Mouse (Mus musculus): ENCODE measurements around the gene C1rl. TPM values are rescaled to one million over a fixed set of nuclear protein-coding genes. Genes with fewer than 3 reads are reported as not detected.
A peak's percentile ranks its signal among the peaks of the same experiment; 100 is the strongest.

Gene C1rl
- polyA plus RNA-seq, 1 experiment from 2014 or later: 3.0 TPM

DNA sequence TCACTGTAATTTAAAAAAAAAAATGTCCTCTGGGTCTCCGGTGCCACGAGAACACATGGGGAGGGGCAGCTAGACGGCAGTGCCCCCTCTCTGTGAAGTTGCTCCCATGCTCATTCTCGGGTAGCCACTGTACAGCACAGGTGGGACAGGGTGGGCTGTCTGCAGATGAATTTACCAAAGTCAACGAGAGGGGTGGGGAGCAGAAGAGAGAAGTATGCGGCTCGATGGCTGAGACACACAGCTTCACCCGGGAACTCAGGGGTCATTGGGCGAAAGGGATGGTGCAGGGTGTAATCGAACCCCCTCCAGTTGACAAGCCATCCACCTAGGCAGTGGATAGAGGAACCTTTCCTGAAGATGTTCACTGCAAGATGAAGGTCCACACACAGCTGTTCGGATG is 16.1 kb upstream of the C1rl start:
- no peak for TF ChIP-seq CTCF (IDR thresholded peaks at IDR 0.05; ENCODE audit: low read depth)
- H3K9ac ChIP-seq (ENCODE audit: low read depth, low read length): no peak overlapping the region
- H3K4me1 ChIP-seq (replicated peaks; ENCODE audit: insufficient read depth, low read length): no peaks in the 10 kb centered on the region
- no peak for DNase-seq (ENCODE audit: low spot score)
- no peaks in the 10 kb centered on the region for H3K27me3 ChIP-seq (ENCODE audit: insufficient read depth, low read length)
- no peak for ATAC-seq (replicated peaks; ENCODE audit: low FRiP score, low read depth)
- H3K27ac ChIP-seq: no peak overlapping the region
- H3K9me3 ChIP-seq (replicated peaks; ENCODE audit: low read length): no peaks in the 10 kb centered on the region
- H3K36me3 ChIP-seq (ENCODE audit: insufficient read depth, low read length): no peaks in the 10 kb centered on the region
- H3K4me3 ChIP-seq (replicated peaks; ENCODE audit: low read depth, low read length): no peak overlapping the region
- no peak overlapping the region for H3K4me2 ChIP-seq (ENCODE audit: low read length)
- WGBS: 79% methylated on average over 11 of the region's 11 CpGs

- H3K36me3 ChIP-seq (ENCODE audit: insufficient read depth, low read length): no peaks in the 10 kb centered on the region
- ATAC-seq (replicated peaks; ENCODE audit: low FRiP score, low read depth) (no peak), DNase-seq (ENCODE audit: low spot score) (no peak)
- H3K9ac ChIP-seq (ENCODE audit: low read depth, low read length): no peak overlapping the region
- H3K9me3 ChIP-seq (replicated peaks; ENCODE audit: low read length): no peaks in the 10 kb centered on the region
- 0 out of 2 replicates have a peak overlapping the region, but pooled peaks have one; percentile 13 for H3K27ac ChIP-seq
- H3K4me2 ChIP-seq (ENCODE audit: low read length): no peak overlapping the region
- no peak for TF ChIP-seq CTCF (IDR thresholded peaks at IDR 0.05; ENCODE audit: low read depth)
- H3K4me1 ChIP-seq (replicated peaks; ENCODE audit: insufficient read depth, low read length): no peaks in the 10 kb centered on the region
- WGBS: 45% methylated on average over 5 of the region's 5 CpGs
- no peaks in the 10 kb centered on the region for H3K27me3 ChIP-seq (ENCODE audit: insufficient read depth, low read length)
- H3K4me3 ChIP-seq (replicated peaks; ENCODE audit: low read depth, low read length): no peak overlapping the region
These were observed 15.7 kb upstream of the C1rl start for GRCm38 (mm10) chr6:124477221-124477655.

DNA sequence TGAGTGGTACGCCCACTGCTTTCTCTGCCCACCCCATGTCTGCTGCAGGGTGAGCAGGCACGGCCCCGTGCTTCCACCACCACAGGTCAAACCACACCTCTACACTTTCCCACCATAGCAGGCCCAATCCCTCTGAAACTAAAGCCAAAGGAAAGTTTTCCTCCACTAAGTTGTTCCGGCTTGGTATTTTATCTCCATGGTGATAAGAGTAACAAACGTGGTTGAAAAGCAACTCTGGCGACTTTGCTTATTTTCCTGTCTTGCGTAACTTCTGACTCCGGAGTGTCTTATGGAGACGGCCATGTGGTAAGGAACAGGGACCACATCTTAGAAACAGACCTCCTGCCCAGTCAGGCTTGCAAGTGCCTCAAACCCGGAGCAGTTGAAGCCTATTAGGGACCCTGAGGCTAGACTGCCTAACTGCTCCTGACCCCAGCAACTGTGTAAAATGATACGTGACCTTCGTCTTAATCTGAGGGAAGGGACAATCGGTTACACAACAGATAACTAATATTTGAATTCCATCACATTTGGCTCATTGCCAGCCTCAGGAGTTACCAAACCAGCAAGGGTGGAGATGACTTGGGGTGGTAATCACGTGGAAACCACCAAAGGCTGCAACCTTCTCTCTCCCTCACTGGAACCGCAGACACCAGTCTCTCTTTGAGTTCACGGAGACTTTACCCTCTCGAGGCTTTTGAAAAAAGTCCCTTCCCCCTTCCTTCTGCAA is 14.8 kb upstream of the C1rl start:
- Histone ChIP-seq H3K9me3 (replicated peaks; ENCODE audit: low read length) (no peaks in the 10 kb centered on the region), H3K36me3 (ENCODE audit: insufficient read depth, low read length) (no peaks in the 10 kb centered on the region), H3K4me2 (ENCODE audit: low read length) (no peak overlapping the region), H3K27ac (0 out of 2 replicates have a peak overlapping the region, but pooled peaks have one; percentile 13), H3K4me3 (replicated peaks; ENCODE audit: low read depth, low read length) (no peak overlapping the region), H3K9ac (ENCODE audit: low read depth, low read length) (no peak overlapping the region), H3K27me3 (ENCODE audit: insufficient read depth, low read length) (no peaks in the 10 kb centered on the region), H3K4me1 (replicated peaks; ENCODE audit: insufficient read depth, low read length) (no peaks in the 10 kb centered on the region)
- peak; percentile 60 for DNase-seq (ENCODE audit: low spot score)
- ATAC-seq (replicated peaks; ENCODE audit: low FRiP score, low read depth): no peak; the same call in 1 of the 2 replicates
- WGBS: 41% methylated on average over 17 of the region's 17 CpGs
- no peak for TF ChIP-seq CTCF (IDR thresholded peaks at IDR 0.05; ENCODE audit: low read depth)

DNA sequence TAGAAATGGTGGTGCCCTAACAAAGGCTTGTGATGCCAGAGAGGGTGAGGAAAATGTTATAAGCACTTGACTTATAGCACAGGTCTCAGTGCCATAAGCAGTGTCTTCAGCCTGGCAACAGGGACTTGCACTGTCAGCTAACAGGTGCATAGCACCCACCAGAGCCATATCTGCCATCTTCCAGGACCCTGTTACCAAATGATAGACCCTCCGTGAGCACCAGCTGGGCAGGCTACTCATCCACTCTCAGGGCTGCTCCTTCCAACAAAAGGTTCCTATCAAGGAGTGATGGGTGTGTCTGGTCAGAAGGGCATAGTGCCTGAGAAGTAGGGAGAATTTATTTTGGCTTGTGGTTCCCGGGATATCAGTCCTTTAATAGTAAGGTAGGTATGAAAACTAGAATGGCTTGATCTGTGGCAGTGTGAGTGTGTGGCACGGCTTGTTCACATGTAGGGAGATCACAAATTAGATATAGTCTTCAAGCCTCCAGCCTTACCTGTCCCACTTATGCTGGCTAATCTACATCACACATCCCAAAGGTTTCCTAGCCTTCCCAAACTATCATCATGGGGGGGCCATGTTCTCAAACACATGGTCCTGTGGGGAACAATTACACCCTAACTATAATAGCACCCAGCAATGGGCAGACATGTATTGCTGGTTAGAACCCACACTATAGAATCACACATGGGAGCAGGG is 13.9 kb upstream of the C1rl start:
- no peaks in the 10 kb centered on the region for H3K9me3 ChIP-seq (replicated peaks; ENCODE audit: low read length)
- DNase-seq (ENCODE audit: low spot score) (no peak), ATAC-seq (replicated peaks; ENCODE audit: low FRiP score, low read depth) (no peak)
- no peak overlapping the region for H3K4me3 ChIP-seq (replicated peaks; ENCODE audit: low read depth, low read length)
- no peak overlapping the region for H3K9ac ChIP-seq (ENCODE audit: low read depth, low read length)
- H3K4me1 ChIP-seq (replicated peaks; ENCODE audit: insufficient read depth, low read length): no peaks in the 10 kb centered on the region
- no peaks in the 10 kb centered on the region for H3K36me3 ChIP-seq (ENCODE audit: insufficient read depth, low read length)
- WGBS: 86% methylated on average over 3 of the region's 3 CpGs
- no peak for TF ChIP-seq CTCF (IDR thresholded peaks at IDR 0.05; ENCODE audit: low read depth)
- no peaks in the 10 kb centered on the region for H3K27me3 ChIP-seq (ENCODE audit: insufficient read depth, low read length)
- no peak overlapping the region for H3K27ac ChIP-seq
- no peak overlapping the region for H3K4me2 ChIP-seq (ENCODE audit: low read length)

DNA sequence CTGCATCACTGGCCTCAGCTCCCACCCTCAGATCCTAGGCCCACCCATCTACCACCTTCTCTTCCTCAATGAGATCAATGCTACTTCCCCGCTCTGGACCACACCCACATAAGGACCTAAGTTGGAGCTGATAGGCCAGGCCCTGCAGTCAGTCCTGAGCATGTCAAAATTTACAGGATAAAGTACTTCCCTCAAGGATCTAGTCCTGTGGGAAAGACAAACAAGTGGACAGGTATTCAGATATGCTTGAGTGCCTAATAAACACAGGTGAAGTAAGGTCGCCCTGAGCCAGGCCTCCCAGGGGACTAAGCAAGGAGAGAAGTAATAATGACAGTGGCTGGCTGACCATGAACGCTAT is 13.4 kb upstream of the C1rl start:
- TF ChIP-seq CTCF (IDR thresholded peaks at IDR 0.05; ENCODE audit: low read depth): no peak
- H3K36me3 ChIP-seq (ENCODE audit: insufficient read depth, low read length): no peaks in the 10 kb centered on the region
- no peaks in the 10 kb centered on the region for H3K4me1 ChIP-seq (replicated peaks; ENCODE audit: insufficient read depth, low read length)
- ATAC-seq (replicated peaks; ENCODE audit: low FRiP score, low read depth) (no peak), DNase-seq (ENCODE audit: low spot score) (no peak)
- H3K4me2 ChIP-seq (ENCODE audit: low read length): no peak overlapping the region
- H3K9ac ChIP-seq (ENCODE audit: low read depth, low read length): no peak overlapping the region
- 88% methylated on average over 3 of the region's 3 CpGs for WGBS
- H3K27ac ChIP-seq: no peak overlapping the region
- no peaks in the 10 kb centered on the region for H3K9me3 ChIP-seq (replicated peaks; ENCODE audit: low read length)
- H3K4me3 ChIP-seq (replicated peaks; ENCODE audit: low read depth, low read length): no peak overlapping the region
- no peaks in the 10 kb centered on the region for H3K27me3 ChIP-seq (ENCODE audit: insufficient read depth, low read length)

- Histone ChIP-seq H3K27ac (no peak overlapping the region), H3K9me3 (replicated peaks; ENCODE audit: low read length) (no peaks in the 10 kb centered on the region), H3K4me3 (replicated peaks; ENCODE audit: low read depth, low read length) (no peak overlapping the region), H3K4me1 (replicated peaks; ENCODE audit: insufficient read depth, low read length) (0 out of 2 replicates have a peak, but pooled peaks cover 4% of the 10 kb centered on the region), H3K9ac (ENCODE audit: low read depth, low read length) (no peak overlapping the region), H3K27me3 (ENCODE audit: insufficient read depth, low read length) (no peaks in the 10 kb centered on the region), H3K36me3 (ENCODE audit: insufficient read depth, low read length) (no peaks in the 10 kb centered on the region), H3K4me2 (ENCODE audit: low read length) (no peak overlapping the region)
- TF ChIP-seq CTCF (IDR thresholded peaks at IDR 0.05; ENCODE audit: low read depth): peak; percentile 77
- no peak for ATAC-seq (replicated peaks; ENCODE audit: low FRiP score, low read depth)
- DNase-seq (ENCODE audit: low spot score): peak; percentile 82
- 55% methylated on average over 4 of the region's 4 CpGs for WGBS
These were observed 12.6 kb upstream of the C1rl start for GRCm38 (mm10) chr6:124480295-124480694.

All from kidney, postnatal 0 days (tissue).